Mouse (Mus musculus) mature B cell (primary cell): ENCODE results near the gene Olfr146.

Experiments
- in situ Hi-C: fragments of 300-500 bp; cut with MboI; formaldehyde crosslinking; loops from 2 replicates; pipeline ENCODE4 v1.14.3; 2019

Gene Olfr146

GRCm38 (mm10) chr9:39023277-39023676, at the start of gene Olfr146:
TSS of gene Olfr146 (minus strand) at chr9:39023377.
- in situ Hi-C loops = no loop called here

- in situ Hi-C loops = no loop called here
Observed at GRCm38 (mm10) chr9:39064851-39065250, 41.7 kb upstream of the Olfr146 start, which contains the start of gene Olfr937. TSS of gene Olfr937 (minus strand) at chr9:39064951.

DNA sequence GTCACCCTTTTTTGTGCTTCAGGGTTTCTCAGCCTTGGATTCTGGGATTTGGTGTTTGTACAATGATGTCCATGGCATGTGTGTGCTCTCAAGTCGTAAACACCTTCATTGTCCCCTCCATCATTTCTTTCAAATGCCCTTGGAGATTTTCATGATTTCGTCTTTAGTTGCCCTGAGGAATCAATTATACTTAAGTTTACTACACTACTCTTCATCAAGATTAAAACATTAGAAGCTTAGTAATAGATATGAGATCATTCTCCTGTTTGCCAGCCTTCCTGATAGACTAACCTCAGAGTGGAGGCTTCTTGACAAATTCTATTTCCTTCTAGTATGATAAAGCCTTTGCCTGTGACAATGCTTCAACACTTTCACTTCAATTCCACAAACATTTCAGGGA, 23.6 kb downstream of the Olfr146 start, which contains the start of gene Olfr935:
Gene Olfr935, minus strand, starts transcription at position 101 of the 400 bp plus-strand sequence.
- in situ Hi-C loops = no loop called here

- in situ Hi-C loops = no loop called here
Observed at GRCm38 (mm10) chr9:38988215-38988614, 35.0 kb downstream of the Olfr146 start, which contains the start of gene Olfr934. TSS of gene Olfr934 (minus strand) at chr9:38988315.

- in situ Hi-C loops = no loop called here
Observed at GRCm38 (mm10) chr9:38972013-38972412, 51.2 kb downstream of the Olfr146 start, which contains the start of gene Olfr933. TSS of gene Olfr933 (plus strand) at chr9:38972313.
